Mouse (Mus musculus): ENCODE data around the gene Aarsd1. TPM values are rescaled to one million over a fixed set of nuclear protein-coding genes. Genes with fewer than 3 reads are reported as not detected.

The Aarsd1 gene
- polyA plus RNA-seq, 1 experiment, result 18.7 TPM

DNA sequence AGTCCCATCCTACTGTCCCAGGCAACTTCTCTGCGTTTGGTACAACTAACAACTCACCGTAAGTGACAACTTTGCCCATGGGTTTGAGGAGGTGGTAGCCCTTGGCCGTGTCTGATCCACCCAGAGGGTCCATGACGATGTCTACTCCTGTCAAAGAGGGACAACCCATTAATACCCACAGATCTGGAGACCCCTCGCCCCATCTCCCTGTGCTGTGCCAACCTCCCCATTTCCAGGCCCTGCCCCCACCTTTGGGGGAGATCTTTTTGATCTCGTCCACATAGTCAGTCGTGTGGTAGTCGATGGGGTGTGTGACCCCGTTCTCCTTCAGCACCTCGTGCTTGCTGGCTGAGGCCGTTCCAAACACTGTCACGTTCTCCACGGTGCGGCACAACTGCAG lies 44.7 kb upstream of the Aarsd1 start:
- peak overlapping the region; percentile 75 for H3K4me3 ChIP-seq (ENCODE audit: control insufficient read depth, low read depth, low read length)

DNA sequence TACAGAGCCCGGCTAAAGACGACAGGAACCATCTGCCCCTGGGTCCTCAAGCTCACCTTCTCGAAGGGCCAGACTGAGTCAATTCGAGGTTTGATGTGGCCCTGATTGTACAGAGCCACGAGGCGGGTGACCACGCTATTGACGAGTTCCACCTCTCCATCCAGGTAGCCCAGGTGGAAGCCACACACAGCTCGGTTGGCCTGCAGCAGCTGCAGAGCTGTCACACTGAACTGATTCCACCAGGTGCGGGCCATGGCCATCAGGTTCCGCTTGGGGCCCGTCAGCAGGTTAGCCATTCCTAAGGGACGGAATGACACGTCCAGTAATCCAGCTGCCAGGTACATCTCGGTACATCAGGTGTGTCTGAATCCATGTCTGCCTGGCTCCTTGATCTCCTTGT lies 42.9 kb upstream of the Aarsd1 start:
- Histone ChIP-seq H3K4me3 (ENCODE audit: control insufficient read depth, low read depth, low read length) (no peak overlapping the region), H3K36me3 (ENCODE audit: control insufficient read depth, insufficient read depth, low read length) (no peaks in the 10 kb centered on the region), H3K27me3 (ENCODE audit: control insufficient read depth, insufficient read depth, low read length) (no peaks in the 10 kb centered on the region), H3K27ac (ENCODE audit: control insufficient read depth, insufficient read depth, low read depth, low read length) (no peak overlapping the region), H3K4me1 (ENCODE audit: control insufficient read depth, insufficient read depth, low read length) (peaks cover 18% of the 10 kb centered on the region)
- TF ChIP-seq POLR2A (IDR thresholded peaks at IDR 0.05; ENCODE audit: control insufficient read depth, low read depth, low read length) (no peak), CTCF (IDR thresholded peaks at IDR 0.05; ENCODE audit: control insufficient read depth, insufficient read depth, insufficient replicate concordance, low read depth, low read length) (no peak)

More for the DNA sequence above, 44.7 kb upstream of the Aarsd1 start:
- Histone ChIP-seq H3K4me1 (ENCODE audit: control insufficient read depth, insufficient read depth, low read length) (peaks cover 21% of the 10 kb centered on the region), H3K36me3 (ENCODE audit: control insufficient read depth, insufficient read depth, low read length) (no peaks in the 10 kb centered on the region), H3K27me3 (ENCODE audit: control insufficient read depth, insufficient read depth, low read length) (no peaks in the 10 kb centered on the region), H3K27ac (ENCODE audit: control insufficient read depth, insufficient read depth, low read depth, low read length) (no peak overlapping the region)
- TF ChIP-seq CTCF (IDR thresholded peaks at IDR 0.05; ENCODE audit: control insufficient read depth, insufficient read depth, insufficient replicate concordance, low read depth, low read length), result no peak
- no peak for TF ChIP-seq POLR2A (IDR thresholded peaks at IDR 0.05; ENCODE audit: control insufficient read depth, low read depth, low read length)

DNA sequence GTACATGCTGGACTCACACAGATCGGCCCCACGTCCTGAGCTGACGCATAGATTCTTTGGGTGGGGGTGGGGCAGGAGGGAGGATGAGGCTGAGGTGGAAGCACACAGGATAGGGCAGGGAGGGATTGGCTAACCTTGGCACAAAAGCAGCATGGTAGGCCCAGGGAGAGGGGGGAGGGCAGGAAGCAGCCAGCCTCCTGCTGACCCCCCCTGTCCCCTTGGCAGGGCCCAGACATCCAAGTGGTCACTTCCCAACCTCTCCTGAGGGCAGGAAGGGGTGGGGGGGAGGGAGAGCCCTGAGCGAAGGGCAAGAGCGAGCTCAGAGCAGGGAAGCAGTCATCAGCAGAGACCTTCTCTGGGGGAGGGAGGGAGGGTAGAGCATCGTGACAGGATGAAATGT lies 42.3 kb upstream of the Aarsd1 start:
- Histone ChIP-seq H3K4me1 (ENCODE audit: control insufficient read depth, insufficient read depth, low read length) (peaks cover 15% of the 10 kb centered on the region), H3K4me3 (ENCODE audit: control insufficient read depth, low read depth, low read length) (no peak overlapping the region), H3K27me3 (ENCODE audit: control insufficient read depth, insufficient read depth, low read length) (no peaks in the 10 kb centered on the region), H3K27ac (ENCODE audit: control insufficient read depth, insufficient read depth, low read depth, low read length) (no peak overlapping the region), H3K36me3 (ENCODE audit: control insufficient read depth, insufficient read depth, low read length) (no peaks in the 10 kb centered on the region)
- no peak for TF ChIP-seq POLR2A (IDR thresholded peaks at IDR 0.05; ENCODE audit: control insufficient read depth, low read depth, low read length)
- TF ChIP-seq CTCF (IDR thresholded peaks at IDR 0.05; ENCODE audit: control insufficient read depth, insufficient read depth, insufficient replicate concordance, low read depth, low read length), result no peak

GRCm38 (mm10) chr11:101458217-101458616 lies 40.8 kb upstream of the Aarsd1 start:
- no peak overlapping the region for H3K4me3 ChIP-seq (ENCODE audit: control insufficient read depth, low read depth, low read length)
- no peak overlapping the region for H3K27ac ChIP-seq (ENCODE audit: control insufficient read depth, insufficient read depth, low read depth, low read length)
- H3K36me3 ChIP-seq (ENCODE audit: control insufficient read depth, insufficient read depth, low read length), result no peaks in the 10 kb centered on the region
- no peak for TF ChIP-seq POLR2A (IDR thresholded peaks at IDR 0.05; ENCODE audit: control insufficient read depth, low read depth, low read length)
- TF ChIP-seq CTCF (IDR thresholded peaks at IDR 0.05; ENCODE audit: control insufficient read depth, insufficient read depth, insufficient replicate concordance, low read depth, low read length), result no peak
- no peaks in the 10 kb centered on the region for H3K27me3 ChIP-seq (ENCODE audit: control insufficient read depth, insufficient read depth, low read length)
- H3K4me1 ChIP-seq (ENCODE audit: control insufficient read depth, insufficient read depth, low read length), result peaks cover 11% of the 10 kb centered on the region

DNA sequence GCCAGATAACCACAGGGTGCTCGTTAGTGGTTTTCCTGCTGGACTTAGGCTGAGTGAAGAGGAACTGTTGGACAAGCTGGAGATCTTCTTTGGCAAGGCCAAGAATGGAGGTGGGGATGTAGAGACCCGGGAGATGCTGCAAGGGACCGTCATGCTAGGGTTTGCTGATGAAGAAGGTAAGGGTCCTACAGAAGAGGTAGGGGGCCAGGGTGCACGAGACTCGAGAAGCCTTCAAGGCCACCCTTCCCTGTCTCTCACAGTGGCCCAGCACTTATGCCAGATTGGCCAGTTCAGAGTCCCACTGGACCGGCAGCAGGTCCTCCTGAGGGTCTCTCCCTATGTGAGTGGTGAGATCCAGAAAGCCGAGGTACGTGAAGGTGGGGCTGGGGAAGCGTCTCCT lies 40.2 kb upstream of the Aarsd1 start:
- no peak overlapping the region for H3K4me3 ChIP-seq (ENCODE audit: control insufficient read depth, low read depth, low read length)
- peaks cover 6% of the 10 kb centered on the region for H3K4me1 ChIP-seq (ENCODE audit: control insufficient read depth, insufficient read depth, low read length)

GRCm38 (mm10) chr11:101455627-101456026 lies 38.2 kb upstream of the Aarsd1 start:
- TF ChIP-seq POLR2A (IDR thresholded peaks at IDR 0.05; ENCODE audit: control insufficient read depth, low read depth, low read length) (no peak), CTCF (IDR thresholded peaks at IDR 0.05; ENCODE audit: control insufficient read depth, insufficient read depth, insufficient replicate concordance, low read depth, low read length) (no peak)
- H3K27ac ChIP-seq (ENCODE audit: control insufficient read depth, insufficient read depth, low read depth, low read length), result no peak overlapping the region
- H3K4me1 ChIP-seq (ENCODE audit: control insufficient read depth, insufficient read depth, low read length), result no peaks in the 10 kb centered on the region
- no peaks in the 10 kb centered on the region for H3K27me3 ChIP-seq (ENCODE audit: control insufficient read depth, insufficient read depth, low read length)
- H3K36me3 ChIP-seq (ENCODE audit: control insufficient read depth, insufficient read depth, low read length), result no peaks in the 10 kb centered on the region
- no peak overlapping the region for H3K4me3 ChIP-seq (ENCODE audit: control insufficient read depth, low read depth, low read length)

More for the DNA sequence above, 40.2 kb upstream of the Aarsd1 start:
- H3K36me3 ChIP-seq (ENCODE audit: control insufficient read depth, insufficient read depth, low read length), result no peaks in the 10 kb centered on the region
- TF ChIP-seq CTCF (IDR thresholded peaks at IDR 0.05; ENCODE audit: control insufficient read depth, insufficient read depth, insufficient replicate concordance, low read depth, low read length) (no peak), POLR2A (IDR thresholded peaks at IDR 0.05; ENCODE audit: control insufficient read depth, low read depth, low read length) (no peak)
- H3K27me3 ChIP-seq (ENCODE audit: control insufficient read depth, insufficient read depth, low read length), result no peaks in the 10 kb centered on the region
- no peak overlapping the region for H3K27ac ChIP-seq (ENCODE audit: control insufficient read depth, insufficient read depth, low read depth, low read length)

GRCm38 (mm10) chr11:101454702-101455101 lies 37.3 kb upstream of the Aarsd1 start:
- Histone ChIP-seq H3K4me1 (ENCODE audit: control insufficient read depth, insufficient read depth, low read length) (no peaks in the 10 kb centered on the region), H3K4me3 (ENCODE audit: control insufficient read depth, low read depth, low read length) (no peak overlapping the region), H3K27me3 (ENCODE audit: control insufficient read depth, insufficient read depth, low read length) (no peaks in the 10 kb centered on the region), H3K27ac (ENCODE audit: control insufficient read depth, insufficient read depth, low read depth, low read length) (no peak overlapping the region), H3K36me3 (ENCODE audit: control insufficient read depth, insufficient read depth, low read length) (no peaks in the 10 kb centered on the region)
- TF ChIP-seq POLR2A (IDR thresholded peaks at IDR 0.05; ENCODE audit: control insufficient read depth, low read depth, low read length) (no peak), CTCF (IDR thresholded peaks at IDR 0.05; ENCODE audit: control insufficient read depth, insufficient read depth, insufficient replicate concordance, low read depth, low read length) (no peak)

All from testis, adult 2 months (tissue).